In genomic region chr17:37002364-37003330, GRCm38 (mm10) we compare ENCODE assay signal across 8 mouse cellular contexts. TPM values are rescaled to one million over a fixed set of nuclear protein-coding genes. Genes with fewer than 3 reads are reported as not detected.
DNase-seq lines count a peak whose midpoint lies in the region; ATAC-seq and TF ChIP-seq lines count a peak whose summit lies in the region.

No protein-coding gene starts in this region.

- intact Hi-C loops in left cerebral cortex, adult 2 months (cut with DNase I): no loop called here

- no peaks in the 10 kb centered on the region for H3K4me1 ChIP-seq in liver, embryonic 11.5 days (replicated peaks; ENCODE audit: control insufficient read depth, insufficient read depth, low read length)

- no peaks in the 10 kb centered on the region for H3K9me3 ChIP-seq in liver, embryonic 11.5 days (ENCODE audit: control insufficient read depth, low read length)

- WGBS in liver, embryonic 11.5 days: 1% methylated on average over 49 of the region's 49 CpGs

- H3K4me3 ChIP-seq in left cerebral cortex, adult 2 months: peak overlapping the region; percentile 65
- H3K4me3 ChIP-seq in liver, embryonic 11.5 days (ENCODE audit: low read depth, low read length): peak overlapping the region; percentile 62
- peak overlapping the region; percentile 59 for H3K4me3 ChIP-seq in myocyte

- peaks cover 9% of the 10 kb centered on the region for H3K27me3 ChIP-seq in liver, embryonic 11.5 days (replicated peaks; ENCODE audit: control insufficient read depth, insufficient read depth, low read length)
- H3K27me3 ChIP-seq in myocyte (ENCODE audit: control insufficient read depth, insufficient read depth, insufficient read length): no peaks in the 10 kb centered on the region

- peak overlapping the region; percentile 63 for H3K9ac ChIP-seq in liver, embryonic 11.5 days (ENCODE audit: low read depth, low read length)

- peak; percentile 67 for ATAC-seq in liver, embryonic 11.5 days (replicated peaks; ENCODE audit: low FRiP score)

- H3K4me2 ChIP-seq in liver, embryonic 11.5 days: peak overlapping the region; percentile 76
- peak overlapping the region; percentile 68 for H3K4me2 ChIP-seq in myocyte (ENCODE audit: low read depth)

- H3K27ac ChIP-seq in left cerebral cortex, adult 2 months: peak overlapping the region; percentile 50
- H3K27ac ChIP-seq in liver, embryonic 11.5 days (ENCODE audit: low read depth, low read length): peak overlapping the region; percentile 64

- peak; percentile 38 for TF ChIP-seq POLR2A in myocyte (IDR thresholded peaks at IDR 0.05; ENCODE audit: insufficient read length, low read depth)

- peak overlapping the region; percentile 26 for H3ac ChIP-seq in myocyte (ENCODE audit: control insufficient read depth, insufficient read length)

- TF ChIP-seq CTCF in left cerebral cortex, adult 2 months (IDR thresholded peaks at IDR 0.05): no peak

- H3K79me2 ChIP-seq in myocyte (ENCODE audit: control insufficient read depth, insufficient read depth): no peaks in the 10 kb centered on the region

- 0 out of 2 replicates have a peak, but pooled peaks cover 2% of the 10 kb centered on the region for H3K36me3 ChIP-seq in liver, embryonic 11.5 days (ENCODE audit: control insufficient read depth, insufficient read depth, low read length)
- no peaks in the 10 kb centered on the region for H3K36me3 ChIP-seq in myocyte (ENCODE audit: control insufficient read depth, insufficient read depth)

- no peak for DNase-seq in left cerebral cortex, adult 2 months (ENCODE audit: extremely low spot score in 1 of 2, low spot score in 2 of 2)
- DNase-seq in left cerebral cortex, adult 8-10 months (ENCODE audit: low spot score in 2 of 2): no peak
- DNase-seq in cerebellum, adult 9-11 months: peak; percentile 41
- peak; percentile 32 for DNase-seq in gastrocnemius, postnatal 10 days
- peak; percentile 67 for DNase-seq in hindlimb bud, embryonic 11.5 days (ENCODE audit: extremely low spot score, low read depth, low spot score)
- peak; percentile 54 for DNase-seq in liver, embryonic 11.5 days (ENCODE audit: low spot score)
- DNase-seq in yolk sac, embryonic 10.5 days (ENCODE audit: low spot score): peak; percentile 91

TF ChIP-seq in myocyte, 11 proteins besides CTCF, POLR2A, EP300 and RAD21:
- TF ChIP-seq REST (IDR thresholded peaks at IDR 0.05; ENCODE audit: insufficient read depth, insufficient read length) (no peak), USF1 (IDR thresholded peaks at IDR 0.05; ENCODE audit: low read depth) (no peak), TCF12 (IDR thresholded peaks at IDR 0.05; ENCODE audit: insufficient read depth, poor library complexity, severe bottlenecking) (no peak), SRF (IDR thresholded peaks at IDR 0.05; ENCODE audit: control insufficient read depth, insufficient read length, low read depth) (no peak), TCF3 (IDR thresholded peaks at IDR 0.05; ENCODE audit: insufficient read length, low read depth) (no peak), E2F4 (IDR thresholded peaks at IDR 0.05; ENCODE audit: insufficient read depth) (no peak), MAX (IDR thresholded peaks at IDR 0.05; ENCODE audit: low read depth) (no peak), MYOD1 (IDR thresholded peaks at IDR 0.05; ENCODE audit: control insufficient read depth in 1 of 3, insufficient read length in 2 of 3, low read depth in 2 of 3) (no peak), CEBPB (IDR thresholded peaks at IDR 0.05; ENCODE audit: insufficient read depth, poor library complexity, severe bottlenecking) (no peak), POLR2AphosphoS2 (IDR thresholded peaks at IDR 0.05; ENCODE audit: insufficient read length, low read depth) (no peak), MYOG (IDR thresholded peaks at IDR 0.05; ENCODE audit: control insufficient read depth in 1 of 3, insufficient read depth in 1 of 3, insufficient read length in 2 of 3, low read depth in 2 of 3) (no peak)

RNA-seq across cellular contexts. Expression of gene Zfp57, which starts 1.7 kb away (rescaled TPM):
- 10 to 100 TPM; 16.7 to 17.8 TPM for total RNA-seq in left cerebral cortex, adult 2 months (2021)
- total RNA-seq in left cerebral cortex, adult 8-10 months (2022): 10 to 100 TPM in 1 of 4 experiments, 1 to 10 TPM in 3; 8.1 to 10.5 (median 9.0) TPM
- 1 to 10 TPM; 1.9 to 4.5 TPM for total RNA-seq in gastrocnemius, postnatal 10 days (2021)
- 28.3 and 28.8 TPM in 2 replicates for polyA plus RNA-seq in liver, embryonic 11.5 days (2014; fragmentation: Nextera tagmentation; extraction: Ambion mirVana)
- polyA plus RNA-seq in myocyte (2012; fragmentation: generic; extraction: Trizol): 14.2 TPM

RNA-seq across cellular contexts. Expression of gene H2-M5, which starts 13.3 kb away (rescaled TPM):
- under 1 TPM; 0.61 to 0.75 TPM for total RNA-seq in left cerebral cortex, adult 2 months (2021)
- total RNA-seq in left cerebral cortex, adult 8-10 months (2022): 1 to 10 TPM in 2 of 4 experiments, under 1 TPM in 2; 0.44 to 1.6 (median 0.97) TPM
- total RNA-seq in gastrocnemius, postnatal 10 days (2021): under 1 TPM in 1 of 2 experiments, not detected in 1; 0.18 TPM
- polyA plus RNA-seq in liver, embryonic 11.5 days (2014; fragmentation: Nextera tagmentation; extraction: Ambion mirVana): 0.08 and 0.09 TPM in 2 replicates
- 0.07 TPM for polyA plus RNA-seq in myocyte (2012; fragmentation: generic; extraction: Trizol)

RNA-seq across cellular contexts. Expression of gene Mog, which starts 20.6 kb away (rescaled TPM):
- 10 to 100 TPM; 29.1 to 29.2 TPM for total RNA-seq in left cerebral cortex, adult 2 months (2021)
- 10 to 100 TPM; 52.5 to 55.9 (median 54.6) TPM for total RNA-seq in left cerebral cortex, adult 8-10 months (2022)
- total RNA-seq in gastrocnemius, postnatal 10 days (2021): not detected
- polyA plus RNA-seq in liver, embryonic 11.5 days (2014; fragmentation: Nextera tagmentation; extraction: Ambion mirVana): 0.14 TPM in 1 of 2 replicates, not detected in the other
- 0.04 TPM for polyA plus RNA-seq in myocyte (2012; fragmentation: generic; extraction: Trizol)

RNA-seq across cellular contexts. Expression of gene 2410137M14Rik, which starts 21.6 kb away (rescaled TPM):
- total RNA-seq in left cerebral cortex, adult 2 months (2021): not detected
- total RNA-seq in left cerebral cortex, adult 8-10 months (2022): 1 to 10 TPM in 1 of 4 experiments, under 1 TPM in 2, not detected in 1; 0.86 to 1.3 (median 0.89) TPM
- not detected for total RNA-seq in gastrocnemius, postnatal 10 days (2021)
- not detected in 2 replicates for polyA plus RNA-seq in liver, embryonic 11.5 days (2014; fragmentation: Nextera tagmentation; extraction: Ambion mirVana)
- polyA plus RNA-seq in myocyte (2012; fragmentation: generic; extraction: Trizol): not detected

RNA-seq across cellular contexts. Expression of gene Gabbr1, which starts 43.1 kb away (rescaled TPM):
- total RNA-seq in left cerebral cortex, adult 2 months (2021): 100 to 1,000 TPM; 687 to 720 TPM
- 100 to 1,000 TPM; 662 to 748 (median 699) TPM for total RNA-seq in left cerebral cortex, adult 8-10 months (2022)
- 10 to 100 TPM; 12.8 to 20.1 TPM for total RNA-seq in gastrocnemius, postnatal 10 days (2021)
- 2.9 and 3.9 TPM in 2 replicates for polyA plus RNA-seq in liver, embryonic 11.5 days (2014; fragmentation: Nextera tagmentation; extraction: Ambion mirVana)
- 15.9 TPM for polyA plus RNA-seq in myocyte (2012; fragmentation: generic; extraction: Trizol)

Comparison
In these comparisons a context has a peak if more than half of its experiments do, and no peak if none do; other contexts are left out.
1. DNase-seq: peak in cerebellum, adult 9-11 months (single experiment), gastrocnemius, postnatal 10 days (single experiment), hindlimb bud, embryonic 11.5 days (single experiment), liver, embryonic 11.5 days (single experiment) and yolk sac, embryonic 10.5 days (single experiment); none in left cerebral cortex, adult 2 months (0 of 2) and left cerebral cortex, adult 8-10 months (0 of 2).
2. RNA of gene Mog, which starts 20.6 kb away (total RNA-seq): 52.5 to 55.9 TPM in left cerebral cortex, adult 8-10 months and 29.1 to 29.2 TPM in left cerebral cortex, adult 2 months; not detected in gastrocnemius, postnatal 10 days; every median in the first group is over 10 times any median in the second.
3. Peak in every context shown above with its lines, with median percentiles within 50 percentile points of each other: H3K4me3 ChIP-seq.